Mouse (Mus musculus) common myeloid progenitor, adult 5-6 weeks (primary cell): Measurements from ENCODE around the gene Cript. TPM values are rescaled to one million over a fixed set of nuclear protein-coding genes. Genes with fewer than 3 reads are reported as not detected.
A peak's percentile ranks its signal among the peaks of the same experiment; 100 is the strongest.
"Not testable (repeated sequence)": the region's sequence is repeated elsewhere in the genome, so short reads cannot be mapped to it uniquely, and the experiment has no call there.

Source experiments
- ATAC-seq: replicated peaks from 2 replicates; pipeline ENCODE4 v1.8.0; 2016; ENCODE audit warnings: low read depth, mild to moderate bottlenecking, moderate TSS enrichment, inconsistent platforms; ENCODE audit not compliant: poor library complexity, severe bottlenecking
- total RNA-seq: library from RNA; stranded (forward); fragments of 200-1000, 187-1606 nt; gene quantifications from 2 replicates; pipeline ENCODE4 v1.2.3, GENCODE M21; 2017

Gene Cript
- total RNA-seq, 1 experiment from 2014 or later: 45.7 TPM

DNA sequence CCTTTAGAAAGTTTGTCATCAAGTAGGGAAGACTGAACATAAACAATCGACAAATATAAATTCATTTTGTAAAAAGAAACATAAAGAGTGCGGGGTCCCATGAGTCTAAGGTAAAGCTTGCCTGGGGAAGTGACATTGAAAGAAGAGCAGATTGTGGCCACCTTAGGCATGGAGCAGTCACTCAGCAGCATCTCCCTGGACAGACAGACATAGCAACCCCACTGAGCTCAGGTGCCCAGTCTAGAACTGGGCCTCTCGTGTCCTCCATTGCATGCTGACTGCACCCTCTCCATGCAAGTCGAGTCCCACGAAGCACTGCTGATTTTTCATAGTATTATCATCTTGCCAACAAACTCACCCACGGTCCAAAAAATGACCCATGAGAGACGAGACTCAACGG, 19.4 kb downstream of the Cript start:
- no peak for ATAC-seq

DNA sequence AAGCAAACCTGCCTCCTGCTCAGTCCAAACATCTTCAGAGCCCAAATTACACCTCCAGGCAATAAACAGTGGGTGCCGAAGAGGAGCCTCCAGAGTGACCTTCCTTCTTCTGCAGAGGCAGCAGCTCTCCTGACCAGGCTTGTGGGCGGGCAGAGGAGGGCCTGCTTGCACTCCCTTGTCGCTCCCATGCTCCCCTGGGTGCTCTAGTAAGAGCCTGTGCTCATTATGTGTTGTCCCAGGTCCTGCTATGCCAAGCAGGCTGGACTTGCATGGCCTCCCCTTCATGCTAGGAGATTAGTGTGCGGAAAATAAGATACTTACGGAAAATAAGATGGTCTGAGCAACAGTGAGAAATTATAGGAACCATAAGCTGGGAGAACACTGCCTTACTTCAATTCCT, 24.3 kb downstream of the Cript start:
- ATAC-seq: no peak

DNA sequence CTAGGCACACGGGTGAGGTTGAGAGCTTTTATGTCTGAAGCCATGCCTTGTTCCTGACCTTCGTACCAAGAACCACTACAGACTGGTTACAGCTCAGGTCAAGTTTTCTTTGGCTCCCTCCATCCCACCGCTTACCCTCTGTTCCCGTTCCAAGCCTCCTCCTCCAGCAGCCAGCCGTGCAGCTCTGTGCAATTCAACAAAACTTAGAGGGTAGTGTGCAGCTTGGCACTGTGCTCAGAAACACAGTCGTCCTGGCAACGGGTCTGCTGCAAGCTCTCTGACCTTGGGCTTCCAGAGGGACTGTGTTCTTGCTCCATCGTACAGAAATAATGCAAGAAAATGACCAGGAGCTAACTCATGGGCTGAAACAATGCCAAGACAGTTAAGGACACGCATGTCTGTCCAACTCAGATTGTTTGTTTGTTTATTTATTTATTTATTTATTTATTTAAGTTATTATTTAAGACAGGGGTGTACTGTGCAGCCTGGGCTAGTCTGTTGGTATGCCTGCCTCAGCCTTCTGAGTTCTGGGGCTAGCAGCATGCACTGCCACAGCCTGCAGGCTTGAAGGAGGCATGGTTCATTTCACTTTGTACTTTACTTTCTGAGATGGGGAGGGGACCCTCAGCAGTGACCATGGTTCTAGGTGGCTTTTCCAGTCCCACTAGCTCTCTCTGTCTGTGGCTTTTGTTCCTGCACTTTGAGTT, 25.3 kb downstream of the Cript start:
- ATAC-seq: no peak

DNA sequence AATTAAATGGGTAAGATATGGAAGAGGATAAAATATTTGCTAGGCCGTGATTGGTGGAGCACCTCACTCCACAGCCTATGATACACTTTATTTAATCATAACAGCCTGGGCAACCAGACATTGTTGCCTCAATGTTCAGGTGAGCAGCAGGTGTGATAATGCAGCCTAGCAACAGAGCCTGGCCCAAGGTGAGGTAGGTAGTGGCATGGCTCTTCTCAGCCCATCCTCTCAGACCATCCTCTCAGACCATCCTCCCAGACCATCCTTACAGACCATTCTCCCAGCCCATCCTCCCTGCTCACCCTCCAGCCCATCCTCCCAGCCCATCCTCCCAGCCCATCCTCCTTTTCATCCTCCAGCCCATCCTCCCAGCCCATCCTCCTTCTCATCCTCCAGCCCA, 26.3 kb downstream of the Cript start:
- ATAC-seq: no peak

DNA sequence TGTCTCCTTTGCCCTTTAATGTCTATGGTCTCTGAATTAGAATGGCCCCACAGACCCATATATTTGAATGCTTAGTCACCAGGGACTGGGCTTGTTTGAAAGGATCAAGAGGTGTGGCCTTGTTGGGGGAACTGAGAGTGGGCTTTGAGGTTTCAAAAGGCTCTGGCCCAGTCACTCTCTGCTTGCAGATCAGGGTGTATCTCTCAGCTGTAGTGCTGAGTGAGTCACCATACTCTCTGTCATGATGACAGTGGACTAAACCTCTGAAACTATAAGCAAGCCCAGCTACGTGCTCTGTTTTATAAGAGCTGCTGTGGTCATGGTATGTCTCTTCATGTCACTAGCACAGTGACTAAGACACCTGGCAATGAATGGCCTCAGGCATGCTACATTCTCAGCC, 27.1 kb downstream of the Cript start:
- ATAC-seq: peak; percentile 24

DNA sequence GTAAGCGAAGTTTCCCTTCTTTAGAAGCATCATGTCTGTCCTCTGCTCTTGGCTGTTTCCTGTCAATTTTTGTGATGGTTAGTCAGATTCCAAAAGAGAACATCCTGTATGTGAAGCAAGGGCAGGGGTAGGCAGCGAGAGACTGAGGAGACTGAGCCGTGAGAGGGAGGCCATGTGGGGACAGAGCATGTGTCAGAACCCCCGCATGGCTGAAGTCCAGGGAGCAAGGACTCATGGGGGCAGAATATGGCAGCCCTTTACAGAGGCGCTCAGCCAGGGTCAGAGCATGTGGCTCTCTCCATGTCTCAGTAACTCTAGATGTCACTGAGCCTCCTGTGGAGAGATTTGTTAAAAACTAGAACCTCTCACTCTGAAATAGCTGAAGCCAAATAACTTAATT, 28.6 kb downstream of the Cript start:
- no peak for ATAC-seq

DNA sequence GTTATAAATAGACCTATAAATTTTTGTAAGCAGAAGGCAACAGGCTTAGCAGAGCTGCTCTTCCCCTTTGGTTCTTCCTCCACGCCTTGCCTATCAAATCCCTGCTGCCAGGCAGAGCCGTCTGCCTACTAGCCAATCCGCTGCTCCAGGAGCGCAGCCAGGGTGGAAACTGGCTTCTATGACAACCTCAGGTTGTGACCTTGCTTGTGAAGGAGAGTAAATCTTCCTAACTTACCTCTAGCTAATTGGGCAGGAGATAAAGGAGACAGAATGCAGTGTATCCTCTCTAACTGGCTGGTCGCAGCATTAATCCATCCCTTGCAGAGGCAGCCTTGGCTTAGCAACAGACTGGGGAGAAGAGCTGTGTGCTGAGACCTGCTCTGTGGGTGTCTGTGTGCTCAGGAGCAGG, 29.7 kb downstream of the Cript start:
- peak; percentile 72 for ATAC-seq

DNA sequence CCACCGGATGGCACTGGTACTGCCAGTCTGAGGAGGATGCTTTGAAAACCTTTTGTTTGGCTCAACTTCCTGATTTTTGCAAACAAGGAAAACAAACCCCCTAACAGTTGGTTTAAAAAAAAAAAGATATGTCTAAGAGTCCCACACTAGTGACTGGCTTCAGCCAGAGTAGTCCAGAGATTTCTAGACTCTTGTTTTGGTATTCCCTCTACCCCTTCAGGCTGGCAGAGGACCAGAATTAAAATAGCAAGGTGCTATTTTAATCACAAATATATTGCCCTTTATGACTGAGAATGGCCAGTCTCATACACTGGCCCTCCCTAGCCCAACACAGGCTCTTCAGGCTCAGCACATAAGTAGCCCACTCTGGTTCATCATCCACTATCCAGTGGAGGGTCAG, 30.3 kb downstream of the Cript start:
- 0 out of 2 replicates have a peak, but pooled peaks have one; percentile 26 for ATAC-seq

DNA sequence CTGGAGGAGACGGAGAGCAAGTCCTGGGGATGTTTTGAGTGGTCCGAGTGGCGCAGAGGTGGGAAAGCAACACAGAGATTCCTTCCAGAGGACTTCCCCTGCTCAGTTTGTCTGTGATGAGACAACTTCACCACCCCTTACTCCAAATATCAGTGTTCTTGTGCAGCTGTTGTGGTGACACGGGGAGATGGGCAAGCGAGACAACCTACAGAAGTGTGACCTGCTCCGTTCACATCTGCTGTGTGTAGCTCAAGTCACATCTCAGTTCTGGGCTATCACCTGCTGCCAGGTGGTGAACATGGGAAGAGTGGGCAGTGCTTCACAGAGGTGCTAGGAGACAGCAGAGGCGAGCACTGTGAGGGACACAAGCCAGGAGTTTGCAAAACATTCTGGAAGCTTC, 31.4 kb downstream of the Cript start:
- no peak for ATAC-seq

DNA sequence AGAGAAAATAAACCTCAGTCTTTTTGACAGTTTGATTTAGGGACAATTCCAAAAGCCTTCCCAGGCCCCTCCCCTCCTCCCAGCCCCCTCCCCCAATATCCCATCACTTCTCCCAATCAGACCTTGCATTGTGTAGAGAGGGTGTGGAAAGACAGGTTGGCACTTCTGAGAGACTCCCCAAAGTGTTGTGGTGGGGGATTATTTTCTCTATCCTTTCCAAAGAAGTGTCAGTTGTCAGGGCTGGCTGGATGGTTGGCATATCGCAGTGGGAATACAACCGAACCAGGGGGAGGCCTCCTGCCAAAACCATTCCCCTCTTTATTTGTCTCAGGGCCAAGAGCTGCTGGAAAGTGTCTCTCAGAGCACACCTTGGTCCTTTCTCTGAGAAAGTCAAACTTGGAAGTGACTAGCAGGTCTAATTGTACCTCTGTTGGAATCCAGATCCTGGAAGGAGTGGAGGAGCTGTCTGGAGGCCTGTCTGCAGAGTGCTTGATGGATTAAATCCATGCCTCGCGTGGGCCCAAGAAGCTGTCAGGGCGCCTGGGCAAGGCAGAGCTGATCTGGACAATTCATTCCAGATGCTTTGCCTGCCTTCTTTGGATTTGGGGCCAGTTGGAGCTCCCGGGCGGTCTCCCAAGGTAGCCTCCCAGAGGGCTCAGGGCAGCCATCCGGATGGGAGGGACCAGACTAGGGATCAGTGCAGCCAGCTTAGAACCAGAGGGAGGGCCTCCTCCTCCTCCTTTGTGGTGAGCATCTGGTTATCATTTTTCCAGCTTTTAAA, 32.3 kb downstream of the Cript start:
- ATAC-seq: no peak

DNA sequence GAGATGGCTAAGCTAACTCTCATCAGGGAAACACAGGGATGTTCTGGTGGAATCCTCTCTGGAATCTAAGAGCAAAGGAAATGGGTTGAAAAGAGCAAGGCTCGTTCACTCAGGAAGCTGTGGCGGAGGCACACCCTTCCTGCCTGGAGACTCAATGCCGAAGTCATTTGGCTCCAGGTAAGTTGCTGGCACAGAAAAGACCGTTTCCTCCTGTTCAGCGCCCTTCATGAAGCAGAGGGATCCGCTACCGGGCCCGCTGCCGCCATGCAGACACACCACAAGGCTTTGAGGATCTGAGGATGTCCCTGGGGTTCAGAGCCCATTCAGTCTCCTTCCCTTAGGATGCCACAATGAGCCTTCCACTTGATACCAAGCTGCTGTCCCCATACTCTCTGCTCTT, 37.3 kb downstream of the Cript start:
- no peak for ATAC-seq

DNA sequence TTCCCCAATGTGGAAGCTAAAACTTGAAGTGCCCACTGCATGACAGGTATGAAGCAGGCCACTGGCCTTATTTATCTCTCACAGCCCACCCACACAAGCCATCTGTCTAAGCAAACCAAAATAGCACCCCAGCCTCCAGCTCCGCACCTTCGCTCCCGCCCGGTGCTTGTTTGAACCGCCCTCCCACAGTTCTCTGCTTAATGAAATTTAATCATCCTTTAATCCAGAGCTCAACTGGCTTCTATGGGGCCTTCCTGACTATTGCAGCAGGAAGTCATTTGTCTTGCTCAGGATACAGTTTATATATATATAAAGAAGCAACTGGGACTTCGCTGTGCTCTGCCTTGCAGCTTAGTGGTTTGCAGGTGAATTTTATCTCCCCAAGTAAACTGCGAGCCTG, 38.1 kb downstream of the Cript start:
- ATAC-seq: no peak

DNA sequence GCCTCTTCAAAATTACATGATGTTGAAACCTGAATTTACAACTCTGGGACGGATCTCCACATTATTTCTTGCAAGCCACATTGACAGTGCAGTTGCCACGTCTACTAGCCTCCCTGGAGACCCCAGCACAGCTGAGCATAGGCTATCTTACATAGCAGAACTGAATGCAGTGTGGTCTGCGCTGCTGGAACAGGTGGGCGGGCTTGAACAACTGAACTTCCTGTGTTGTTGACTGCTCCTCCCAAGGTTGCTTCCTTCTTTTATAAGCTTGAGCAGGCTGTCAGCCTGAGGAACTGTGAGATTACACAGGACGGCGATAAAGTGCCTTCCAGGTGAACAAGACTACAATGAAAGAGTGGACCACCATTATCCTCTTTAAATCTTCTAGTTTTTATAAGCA, 38.6 kb downstream of the Cript start:
- ATAC-seq: peak; percentile 99

DNA sequence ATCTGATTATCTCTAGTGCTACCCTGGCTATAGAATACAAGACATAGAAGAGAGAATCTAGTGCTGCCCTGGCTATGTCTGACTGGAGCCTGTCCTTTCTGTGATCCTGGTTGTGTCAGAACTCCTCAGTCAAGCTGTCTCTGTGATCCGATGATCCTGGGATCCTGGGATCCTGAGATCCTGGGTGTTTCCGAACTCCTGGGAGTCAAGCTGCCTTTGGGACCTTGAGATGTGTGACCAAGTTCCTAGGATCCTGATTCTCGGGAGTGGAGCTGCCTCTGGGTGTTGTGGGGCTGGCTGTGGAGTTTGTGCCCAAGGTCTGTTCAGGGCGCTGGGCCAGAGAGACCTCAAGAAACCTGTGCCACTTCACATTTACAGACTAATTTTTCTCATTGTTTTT, 43.6 kb downstream of the Cript start:
- no peak for ATAC-seq

DNA sequence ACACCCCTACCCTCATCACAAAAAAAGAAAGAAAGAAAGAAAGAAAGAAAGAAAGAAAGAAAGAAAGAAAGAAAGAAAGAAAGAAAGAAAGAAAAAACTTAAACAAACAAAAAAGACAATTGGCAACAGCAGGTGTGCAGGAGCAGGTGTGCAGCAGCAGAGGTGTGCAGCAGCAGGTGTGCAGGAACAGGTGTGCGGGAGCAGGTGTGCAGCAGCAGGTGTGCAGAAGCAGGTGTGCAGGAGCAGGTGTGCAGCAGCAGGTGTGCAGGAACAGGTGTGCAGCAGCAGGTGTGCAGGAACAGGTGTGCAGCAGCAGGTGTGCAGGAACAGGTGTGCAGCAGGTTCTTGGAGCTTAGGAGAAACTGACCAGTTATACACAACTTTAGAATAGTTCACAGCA, 46.8 kb downstream of the Cript start:
- ATAC-seq: not testable (repeated sequence)

DNA sequence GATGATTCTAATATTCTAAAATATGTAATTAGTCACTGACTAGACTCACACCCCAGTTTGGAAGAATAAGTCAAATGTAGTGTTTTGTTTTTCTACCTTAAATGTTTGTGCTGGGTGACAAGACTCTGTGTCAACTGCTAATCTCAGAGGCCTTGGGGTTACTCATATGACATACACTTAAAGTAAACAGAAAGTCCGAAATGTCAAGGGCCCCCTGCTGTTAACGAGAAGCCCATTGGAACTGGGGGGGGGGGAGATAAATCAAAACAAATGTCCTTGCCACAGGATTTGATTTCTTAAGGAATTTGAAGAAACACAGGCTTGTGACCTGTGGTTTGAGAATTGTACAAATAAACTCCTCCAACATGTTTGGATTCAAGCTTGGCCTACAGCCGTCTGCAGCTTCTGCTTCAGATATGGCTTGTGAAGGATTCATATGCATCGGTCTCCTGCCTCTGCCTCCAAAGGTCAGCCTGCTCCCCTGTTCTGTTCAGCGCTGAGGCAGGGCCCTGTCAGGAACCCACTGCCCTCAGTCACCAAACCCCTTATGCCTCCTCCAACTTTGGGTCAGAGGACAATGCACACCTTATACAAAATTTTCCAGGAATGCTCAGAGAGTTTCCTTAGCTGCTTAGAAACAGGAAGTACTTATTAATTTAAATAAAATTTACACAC, 47.6 kb downstream of the Cript start:
- ATAC-seq: no peak

DNA sequence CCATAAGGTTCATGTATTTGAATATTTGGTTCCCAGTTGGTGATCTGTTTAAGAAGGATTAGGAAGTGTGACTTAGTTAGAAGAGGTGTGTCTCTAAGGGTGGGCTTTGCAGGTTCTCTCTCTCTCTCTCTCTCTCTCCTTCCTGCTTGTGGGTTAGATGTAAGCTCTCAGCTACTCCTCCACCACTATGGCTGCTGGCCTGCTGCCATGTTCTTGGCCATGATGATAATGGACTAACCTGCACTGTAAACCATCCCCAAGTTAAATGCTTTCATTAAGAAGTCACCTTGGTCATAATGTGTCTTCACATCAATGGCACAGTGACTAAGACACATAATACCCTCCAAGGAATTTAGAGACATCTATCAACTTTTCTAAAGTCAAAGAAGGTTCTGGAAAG, 48.1 kb downstream of the Cript start:
- no peak for ATAC-seq

DNA sequence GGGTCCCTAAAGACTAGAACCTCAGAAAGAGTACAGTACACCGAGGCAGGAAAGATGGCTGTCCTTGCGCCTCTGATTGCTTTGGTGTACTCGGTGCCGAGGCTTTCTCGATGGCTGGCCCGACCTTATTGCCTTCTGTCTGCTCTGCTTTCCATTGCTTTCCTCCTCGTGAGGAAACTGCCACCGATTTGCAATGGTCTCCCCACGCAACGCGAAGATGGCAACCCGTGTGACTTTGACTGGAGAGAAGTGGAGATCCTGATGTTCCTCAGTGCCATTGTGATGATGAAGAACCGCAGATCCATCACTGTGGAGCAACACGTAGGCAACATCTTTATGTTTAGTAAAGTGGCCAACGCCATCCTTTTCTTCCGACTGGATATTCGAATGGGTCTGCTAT, 52.9 kb downstream of the Cript start:
- 0 out of 2 replicates have a peak, but pooled peaks have one; percentile 32 for ATAC-seq

DNA sequence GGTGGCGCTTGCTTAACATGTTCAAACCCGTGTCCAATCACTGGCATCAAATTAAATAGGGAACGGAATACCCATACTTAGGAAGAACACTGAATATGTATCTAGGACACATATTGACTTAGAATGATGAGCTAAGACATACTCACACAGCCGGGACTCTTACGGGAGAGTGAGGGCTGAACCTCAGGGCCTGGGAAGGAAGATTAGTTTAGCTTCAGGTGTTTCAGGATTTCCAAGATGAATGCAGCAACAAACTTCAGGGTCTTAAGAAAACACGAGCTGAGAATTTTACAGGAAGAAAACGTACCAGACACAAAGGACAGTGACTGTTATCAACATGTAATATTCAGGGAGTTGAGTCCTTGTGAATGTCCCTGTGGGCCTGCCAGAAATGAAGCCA, 55.4 kb downstream of the Cript start:
- no peak for ATAC-seq

DNA sequence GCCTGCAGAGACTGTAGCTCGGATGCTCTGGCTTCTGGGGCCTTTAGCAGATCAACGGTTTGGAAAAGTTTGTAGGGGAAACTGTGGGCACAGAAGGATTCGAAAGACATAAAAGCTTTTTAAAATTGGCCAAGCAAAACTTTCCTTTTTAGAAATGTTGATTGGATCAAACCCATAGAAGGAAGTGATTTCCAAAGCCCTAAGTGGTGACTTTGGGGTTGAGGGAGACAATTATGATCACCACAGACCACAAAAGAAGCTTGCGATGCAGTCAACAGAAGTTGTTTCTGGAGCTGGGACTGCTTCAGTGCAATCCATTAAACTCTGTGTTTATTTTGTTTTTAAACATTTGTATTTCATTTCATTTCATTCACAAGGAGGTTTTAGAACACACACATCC, 57.2 kb downstream of the Cript start:
- ATAC-seq: no peak; the same call in 1 of the 2 replicates

DNA sequence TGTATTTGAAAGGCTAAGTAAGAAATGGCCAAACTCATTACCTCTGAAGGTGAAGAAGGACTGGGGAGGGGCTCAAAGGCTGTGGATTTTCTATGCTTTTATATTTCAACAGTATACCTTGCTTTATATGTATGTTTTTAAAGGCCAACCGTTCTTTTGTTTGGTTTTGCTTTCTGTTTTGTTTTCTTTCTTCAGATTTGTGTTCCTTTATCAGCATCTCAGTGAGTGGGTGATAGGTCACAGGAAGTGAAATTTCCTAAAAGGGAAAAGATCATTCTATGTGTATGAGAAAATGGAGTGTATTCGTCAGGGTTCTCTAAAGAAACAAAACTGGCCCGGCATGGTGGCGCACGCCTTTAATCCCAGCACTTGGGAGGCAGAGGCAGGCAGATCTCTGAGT, 58.3 kb downstream of the Cript start:
- no peak for ATAC-seq
